Mouse (Mus musculus): ENCODE measurements around the gene 2310011J03Rik. TPM values are rescaled to one million over a fixed set of nuclear protein-coding genes. Genes with fewer than 3 reads are reported as not detected.

2310011J03Rik gene
- polyA plus RNA-seq, 1 experiment: 40.6 TPM

DNA sequence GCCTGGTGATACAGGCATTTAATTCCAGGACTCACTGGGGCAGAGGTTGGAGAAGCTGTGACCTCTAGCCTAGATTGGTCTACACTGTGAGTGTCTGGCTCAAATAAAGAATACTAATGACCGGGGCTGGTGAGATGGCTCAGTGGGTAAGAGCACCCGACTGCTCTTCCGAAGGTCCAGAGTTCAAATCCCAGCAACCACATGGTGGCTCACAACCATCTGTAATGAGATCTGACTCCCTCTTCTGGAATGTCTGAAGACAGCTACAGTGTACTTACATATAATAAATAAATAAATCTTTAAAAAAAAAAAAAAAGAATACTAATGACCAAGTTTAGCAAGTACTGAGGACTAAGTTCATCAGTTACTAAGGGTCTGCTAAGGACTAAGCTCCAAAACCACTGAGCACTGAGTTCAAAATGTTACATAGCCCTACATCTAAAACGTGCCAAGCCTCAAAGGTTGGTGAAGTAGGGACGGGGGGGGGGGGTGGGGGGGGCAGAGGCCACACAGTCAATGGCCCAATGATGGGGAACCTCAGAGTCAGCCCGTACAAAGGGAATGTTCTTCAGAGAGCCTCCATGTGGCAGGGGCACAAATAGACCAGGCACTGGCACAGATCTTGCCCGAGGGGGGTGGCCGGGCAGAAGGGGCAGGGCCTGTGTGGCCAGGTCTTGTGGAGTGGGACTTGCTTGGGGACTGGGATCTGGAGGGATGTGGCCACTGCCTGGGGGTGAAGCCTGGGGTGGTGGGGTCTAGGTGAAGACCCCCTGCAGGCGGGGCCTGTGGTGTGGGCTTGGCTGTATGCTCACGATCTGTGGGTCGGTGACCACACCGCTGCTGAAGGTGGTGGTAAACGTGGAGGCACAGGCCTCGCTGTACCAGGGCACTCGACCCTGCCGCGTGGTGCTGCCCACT is 4.0 kb upstream of the 2310011J03Rik start:
- no peak overlapping the region for H3K27ac ChIP-seq (ENCODE audit: insufficient read depth, low read length)
- peaks cover 28% of the 10 kb centered on the region for H3K4me1 ChIP-seq (ENCODE audit: control insufficient read depth, insufficient read depth, insufficient read length)
- DNase-seq (ENCODE audit: low read depth in 1 of 2, low spot score in 2 of 2): no peak

DNA sequence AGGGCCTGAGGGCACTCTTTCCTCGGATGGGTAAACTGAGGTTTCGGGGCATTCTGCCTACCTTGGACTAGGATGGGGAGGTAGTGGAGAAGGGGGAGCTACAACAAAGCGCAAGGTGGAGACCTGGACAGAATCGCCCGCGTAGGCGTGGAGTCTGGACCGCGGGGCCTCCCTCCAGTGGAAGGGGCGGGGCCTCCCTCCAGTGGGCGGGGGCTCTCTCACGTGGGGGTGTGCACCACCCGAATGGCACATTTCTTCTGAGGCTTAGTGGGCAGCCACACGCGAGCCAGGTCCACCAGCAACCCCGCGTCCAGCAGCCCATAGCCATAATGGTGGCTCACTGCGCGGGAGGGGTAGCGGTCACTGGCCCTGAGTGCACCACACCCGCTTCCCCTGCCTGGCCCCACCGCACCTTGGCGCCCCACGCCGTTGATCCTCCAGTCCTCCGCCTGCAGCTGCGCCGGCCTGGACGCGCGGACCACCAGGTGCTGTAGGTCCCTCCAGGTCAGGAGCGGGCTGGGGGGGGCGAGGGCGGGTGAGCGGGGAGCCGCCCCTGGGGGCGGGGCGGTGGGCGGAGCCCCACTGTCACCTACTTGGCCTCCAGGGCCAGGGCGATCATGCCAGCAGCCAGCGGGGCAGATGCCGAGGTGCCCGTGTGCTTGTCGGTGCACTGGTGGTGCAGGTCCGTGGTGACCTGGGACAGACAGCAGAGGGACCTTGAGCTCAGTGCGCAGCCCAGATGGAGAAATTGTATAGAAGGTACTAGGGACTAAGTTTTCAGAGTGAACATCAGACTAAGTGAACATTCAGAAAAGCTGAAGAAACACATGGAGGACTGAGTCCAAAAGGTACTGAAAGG is 3.2 kb upstream of the 2310011J03Rik start:
- DNase-seq (ENCODE audit: low read depth in 1 of 2, low spot score in 2 of 2): peak in 1 of 2 experiments; percentile 70
- peak overlapping the region; percentile 76 for H3K4me3 ChIP-seq (ENCODE audit: extremely low read depth, insufficient read depth, insufficient read length)
- peaks cover 6% of the 10 kb centered on the region for H3K36me3 ChIP-seq (ENCODE audit: control insufficient read depth, insufficient read depth, low read length)
- TF ChIP-seq POLR2A (IDR thresholded peaks at IDR 0.05; ENCODE audit: low read depth, low read length) (no peak), CTCF (IDR thresholded peaks at IDR 0.05; ENCODE audit: extremely low read depth, insufficient read depth, insufficient read length, insufficient replicate concordance) (no peak)
- no peaks in the 10 kb centered on the region for H3K27me3 ChIP-seq (ENCODE audit: control insufficient read depth, insufficient read depth, low read length)
- 1% methylated on average over 44 of the region's 46 CpGs for WGBS
- H3K4me1 ChIP-seq (ENCODE audit: control insufficient read depth, insufficient read depth, insufficient read length): peaks cover 33% of the 10 kb centered on the region
- no peak overlapping the region for H3K27ac ChIP-seq (ENCODE audit: insufficient read depth, low read length)

More for the DNA sequence above, 4.0 kb upstream of the 2310011J03Rik start:
- WGBS: 86% methylated on average over 17 of the region's 17 CpGs
- H3K27me3 ChIP-seq (ENCODE audit: control insufficient read depth, insufficient read depth, low read length): no peaks in the 10 kb centered on the region
- TF ChIP-seq POLR2A (IDR thresholded peaks at IDR 0.05; ENCODE audit: low read depth, low read length): no peak
- TF ChIP-seq CTCF (IDR thresholded peaks at IDR 0.05; ENCODE audit: extremely low read depth, insufficient read depth, insufficient read length, insufficient replicate concordance): no peak
- H3K36me3 ChIP-seq (ENCODE audit: control insufficient read depth, insufficient read depth, low read length): no peaks in the 10 kb centered on the region
- no peak overlapping the region for H3K4me3 ChIP-seq (ENCODE audit: extremely low read depth, insufficient read depth, insufficient read length)

DNA sequence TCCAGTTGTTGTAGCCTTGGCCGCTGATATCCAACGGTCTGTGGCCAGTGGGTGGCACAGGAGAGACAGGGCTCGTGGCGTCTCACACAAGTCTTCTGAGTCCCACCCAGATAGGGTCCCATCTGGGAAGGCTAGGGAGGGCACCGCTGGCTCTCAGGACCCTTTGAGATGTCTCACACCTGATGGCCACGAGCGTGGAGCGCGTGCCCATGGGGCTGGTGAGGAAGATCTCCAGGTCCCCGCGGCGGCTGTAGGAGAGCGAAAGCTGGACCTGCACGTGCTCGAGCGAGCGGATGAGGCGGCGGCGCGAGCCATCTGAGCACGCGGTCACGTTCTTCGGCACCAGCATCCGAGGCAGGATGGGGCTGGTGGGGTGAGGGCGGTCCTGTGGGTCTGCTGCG is 2.5 kb upstream of the 2310011J03Rik start:
- no peak for TF ChIP-seq CTCF (IDR thresholded peaks at IDR 0.05; ENCODE audit: extremely low read depth, insufficient read depth, insufficient read length, insufficient replicate concordance)
- no peak for TF ChIP-seq POLR2A (IDR thresholded peaks at IDR 0.05; ENCODE audit: low read depth, low read length)
- H3K27me3 ChIP-seq (ENCODE audit: control insufficient read depth, insufficient read depth, low read length): no peaks in the 10 kb centered on the region
- H3K4me1 ChIP-seq (ENCODE audit: control insufficient read depth, insufficient read depth, insufficient read length): peaks cover 33% of the 10 kb centered on the region
- no peak overlapping the region for H3K27ac ChIP-seq (ENCODE audit: insufficient read depth, low read length)
- peak overlapping the region; percentile 76; the same call in 1 of the 2 replicates for H3K4me3 ChIP-seq (ENCODE audit: extremely low read depth, insufficient read depth, insufficient read length)
- DNase-seq (ENCODE audit: low read depth in 1 of 2, low spot score in 2 of 2): no peak
- peaks cover 11% of the 10 kb centered on the region for H3K36me3 ChIP-seq (ENCODE audit: control insufficient read depth, insufficient read depth, low read length)
- WGBS: 2% methylated on average over 27 of the region's 28 CpGs

DNA sequence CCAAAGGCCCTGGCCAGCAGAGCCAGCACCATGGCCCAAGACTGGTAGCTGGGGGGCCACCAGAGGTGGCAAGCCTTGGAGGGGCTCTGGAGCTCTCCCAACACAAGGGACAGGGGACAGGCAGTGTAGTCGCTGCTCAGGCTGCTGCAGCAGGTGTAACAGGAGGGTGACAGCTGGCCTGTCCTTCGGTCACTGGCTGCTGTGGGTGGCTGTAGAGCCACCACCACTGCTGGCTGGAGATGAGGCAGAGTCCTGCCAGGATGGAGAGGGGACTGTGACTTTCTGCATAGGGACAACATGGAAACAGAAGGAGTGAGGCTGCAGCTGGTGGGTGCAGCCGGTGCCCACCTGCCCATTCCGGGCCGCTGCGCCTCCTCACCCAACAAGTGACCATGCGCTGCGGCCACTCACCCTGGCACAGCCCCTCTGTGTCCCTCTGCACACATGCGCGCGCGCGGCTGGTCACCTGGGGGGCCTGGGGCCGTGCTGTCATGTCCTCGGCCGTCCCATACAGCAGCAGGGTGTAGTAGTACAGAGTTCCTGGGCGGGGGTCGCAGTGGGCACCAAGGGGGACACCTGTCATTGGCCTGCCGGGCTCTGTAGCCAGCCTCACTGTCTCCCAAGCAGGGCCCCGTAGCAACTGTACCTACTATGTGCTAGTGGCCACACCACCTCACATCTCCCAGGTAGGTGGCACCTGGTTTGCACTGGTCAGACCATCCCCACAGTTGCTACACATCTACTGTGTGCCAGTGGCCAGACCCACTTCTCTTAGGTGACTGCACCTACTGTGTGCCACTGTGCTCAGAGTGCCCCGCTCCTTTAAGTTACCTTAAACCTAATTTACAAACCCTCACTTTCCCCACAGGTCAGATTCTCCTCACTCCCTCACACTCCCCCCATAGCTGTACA is 1.6 kb upstream of the 2310011J03Rik start:
- peaks cover 13% of the 10 kb centered on the region for H3K36me3 ChIP-seq (ENCODE audit: control insufficient read depth, insufficient read depth, low read length)
- no peaks in the 10 kb centered on the region for H3K27me3 ChIP-seq (ENCODE audit: control insufficient read depth, insufficient read depth, low read length)
- H3K4me1 ChIP-seq (ENCODE audit: control insufficient read depth, insufficient read depth, insufficient read length): peaks cover 33% of the 10 kb centered on the region
- DNase-seq (ENCODE audit: low read depth in 1 of 2, low spot score in 2 of 2): no peak
- WGBS: 94% methylated on average over 20 of the region's 21 CpGs
- H3K27ac ChIP-seq (ENCODE audit: insufficient read depth, low read length): no peak overlapping the region
- TF ChIP-seq CTCF (IDR thresholded peaks at IDR 0.05; ENCODE audit: extremely low read depth, insufficient read depth, insufficient read length, insufficient replicate concordance) (no peak), POLR2A (IDR thresholded peaks at IDR 0.05; ENCODE audit: low read depth, low read length) (no peak)
- no peak overlapping the region for H3K4me3 ChIP-seq (ENCODE audit: extremely low read depth, insufficient read depth, insufficient read length)

DNA sequence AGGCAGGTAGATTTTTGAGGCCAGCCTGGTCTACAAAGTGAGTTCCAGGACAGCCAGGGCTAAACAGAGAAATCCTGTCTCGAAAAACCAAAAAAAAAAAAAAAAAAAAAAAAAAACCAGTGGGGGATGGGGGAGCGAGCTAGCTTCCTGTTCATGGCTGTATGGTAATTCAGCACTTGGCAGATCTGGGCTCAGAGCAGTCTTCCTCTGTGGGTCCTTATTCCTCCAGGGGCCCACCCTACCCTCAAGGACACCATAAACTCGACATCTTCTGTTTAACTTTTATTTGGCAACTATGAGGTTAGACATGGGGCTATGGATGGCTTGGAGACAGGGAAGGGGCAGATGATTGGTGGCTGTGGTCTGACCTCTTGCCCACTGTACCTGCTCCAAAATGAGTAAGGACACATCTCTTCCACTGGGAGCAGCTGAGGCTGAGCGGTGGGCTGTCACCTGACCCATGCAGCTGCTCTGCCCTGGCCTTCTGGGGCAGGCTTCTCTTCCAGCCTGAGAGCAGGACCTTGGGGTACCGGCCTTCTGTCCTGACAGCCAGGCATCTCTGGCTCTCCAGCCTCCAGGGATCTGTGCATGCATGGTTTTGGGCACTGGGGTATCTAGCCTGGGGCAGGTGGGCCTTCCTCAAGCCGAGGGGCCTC is 805 bp upstream of the 2310011J03Rik start:
- WGBS: 46% methylated on average over 6 of the region's 6 CpGs
- TF ChIP-seq CTCF (IDR thresholded peaks at IDR 0.05; ENCODE audit: extremely low read depth, insufficient read depth, insufficient read length, insufficient replicate concordance) (no peak), POLR2A (IDR thresholded peaks at IDR 0.05; ENCODE audit: low read depth, low read length) (no peak)
- no peak overlapping the region for H3K4me3 ChIP-seq (ENCODE audit: extremely low read depth, insufficient read depth, insufficient read length)
- peaks cover 13% of the 10 kb centered on the region for H3K36me3 ChIP-seq (ENCODE audit: control insufficient read depth, insufficient read depth, low read length)
- peak overlapping the region; percentile 34 for H3K27ac ChIP-seq (ENCODE audit: insufficient read depth, low read length)
- H3K4me1 ChIP-seq (ENCODE audit: control insufficient read depth, insufficient read depth, insufficient read length): peaks cover 33% of the 10 kb centered on the region
- no peak for DNase-seq (ENCODE audit: low read depth in 1 of 2, low spot score in 2 of 2)
- H3K27me3 ChIP-seq (ENCODE audit: control insufficient read depth, insufficient read depth, low read length): no peaks in the 10 kb centered on the region

Data from spleen, adult 2 months (tissue).